Mouse (Mus musculus): ENCODE results near the gene Zkscan7. TPM values are rescaled to one million over a fixed set of nuclear protein-coding genes. Genes with fewer than 3 reads are reported as not detected.

Gene Zkscan7
- polyA plus RNA-seq, 1 experiment from 2014 or later, result 5.7 TPM

- Histone ChIP-seq H3K4me1 (replicated peaks; ENCODE audit: control insufficient read depth, insufficient read depth, low read length) (no peaks in the 10 kb centered on the region), H3K27me3 (ENCODE audit: control insufficient read depth, insufficient read depth, low read length) (no peaks in the 10 kb centered on the region), H3K4me3 (ENCODE audit: low read depth, low read length) (no peak overlapping the region), H3K4me2 (ENCODE audit: low read depth, low read length, severe bottlenecking) (no peak overlapping the region), H3K9me3 (ENCODE audit: control insufficient read depth, low read length) (no peaks in the 10 kb centered on the region), H3K36me3 (ENCODE audit: control insufficient read depth, insufficient read depth, low read length) (no peaks in the 10 kb centered on the region), H3K9ac (ENCODE audit: low read length) (no peak overlapping the region), H3K27ac (ENCODE audit: low read depth, low read length) (no peak overlapping the region)
- ATAC-seq (replicated peaks; ENCODE audit: low FRiP score), result no peak
- WGBS, result 91% methylated on average over 4 of the region's 4 CpGs
- no peak for DNase-seq (ENCODE audit: low spot score)
Measured at GRCm38 (mm10) chr9:122872595-122872994, 12.9 kb upstream of the Zkscan7 start.

GRCm38 (mm10) chr9:122874653-122875052, 10.8 kb upstream of the Zkscan7 start:
- Histone ChIP-seq H3K9ac (ENCODE audit: low read length) (no peak overlapping the region), H3K27me3 (ENCODE audit: control insufficient read depth, insufficient read depth, low read length) (no peaks in the 10 kb centered on the region), H3K4me1 (replicated peaks; ENCODE audit: control insufficient read depth, insufficient read depth, low read length) (no peaks in the 10 kb centered on the region), H3K27ac (ENCODE audit: low read depth, low read length) (no peak overlapping the region), H3K36me3 (ENCODE audit: control insufficient read depth, insufficient read depth, low read length) (no peaks in the 10 kb centered on the region), H3K4me3 (ENCODE audit: low read depth, low read length) (no peak overlapping the region), H3K4me2 (ENCODE audit: low read depth, low read length, severe bottlenecking) (no peak overlapping the region), H3K9me3 (ENCODE audit: control insufficient read depth, low read length) (no peaks in the 10 kb centered on the region)
- DNase-seq (ENCODE audit: low spot score) (no peak), ATAC-seq (replicated peaks; ENCODE audit: low FRiP score) (no peak)
- 69% methylated on average over 1 of the region's 1 CpGs for WGBS

- Histone ChIP-seq H3K4me1 (replicated peaks; ENCODE audit: control insufficient read depth, insufficient read depth, low read length) (no peaks in the 10 kb centered on the region), H3K9me3 (ENCODE audit: control insufficient read depth, low read length) (no peaks in the 10 kb centered on the region), H3K4me3 (ENCODE audit: low read depth, low read length) (no peak overlapping the region), H3K27ac (ENCODE audit: low read depth, low read length) (no peak overlapping the region), H3K27me3 (ENCODE audit: control insufficient read depth, insufficient read depth, low read length) (no peaks in the 10 kb centered on the region), H3K4me2 (ENCODE audit: low read depth, low read length, severe bottlenecking) (no peak overlapping the region), H3K9ac (ENCODE audit: low read length) (no peak overlapping the region), H3K36me3 (ENCODE audit: control insufficient read depth, insufficient read depth, low read length) (no peaks in the 10 kb centered on the region)
- ATAC-seq (replicated peaks; ENCODE audit: low FRiP score), result no peak
- 89% methylated on average over 2 of the region's 2 CpGs for WGBS
- DNase-seq (ENCODE audit: low spot score), result no peak
Measured at GRCm38 (mm10) chr9:122875145-122875544, 10.3 kb upstream of the Zkscan7 start.

GRCm38 (mm10) chr9:122886372-122887179, 1.1 kb downstream of the Zkscan7 start:
- peak overlapping the region; percentile 62 for H3K9ac ChIP-seq (ENCODE audit: low read length)
- no peak overlapping the region for H3K27ac ChIP-seq (ENCODE audit: low read depth, low read length)
- no peaks in the 10 kb centered on the region for H3K36me3 ChIP-seq (ENCODE audit: control insufficient read depth, insufficient read depth, low read length)
- WGBS, result 7% methylated on average over 54 of the region's 54 CpGs
- peak overlapping the region; percentile 55 for H3K4me3 ChIP-seq (ENCODE audit: low read depth, low read length)
- H3K9me3 ChIP-seq (ENCODE audit: control insufficient read depth, low read length), result no peaks in the 10 kb centered on the region
- no peaks in the 10 kb centered on the region for H3K27me3 ChIP-seq (ENCODE audit: control insufficient read depth, insufficient read depth, low read length)
- ATAC-seq (replicated peaks; ENCODE audit: low FRiP score) (peak; percentile 86), DNase-seq (ENCODE audit: low spot score) (peak; percentile 76)
- H3K4me1 ChIP-seq (replicated peaks; ENCODE audit: control insufficient read depth, insufficient read depth, low read length), result no peaks in the 10 kb centered on the region; the same call in 1 of the 2 replicates
- H3K4me2 ChIP-seq (ENCODE audit: low read depth, low read length, severe bottlenecking), result peak overlapping the region; percentile 78

GRCm38 (mm10) chr9:122901047-122901446, 15.6 kb downstream of the Zkscan7 start:
- no peak for ATAC-seq (replicated peaks; ENCODE audit: low FRiP score)
- Histone ChIP-seq H3K4me1 (replicated peaks; ENCODE audit: control insufficient read depth, insufficient read depth, low read length) (peaks cover 2% of the 10 kb centered on the region; the same call in 1 of the 2 replicates), H3K27ac (ENCODE audit: low read depth, low read length) (no peak overlapping the region), H3K9me3 (ENCODE audit: control insufficient read depth, low read length) (no peaks in the 10 kb centered on the region; the same call in 1 of the 2 replicates), H3K9ac (ENCODE audit: low read length) (no peak overlapping the region), H3K4me3 (ENCODE audit: low read depth, low read length) (no peak overlapping the region), H3K27me3 (ENCODE audit: control insufficient read depth, insufficient read depth, low read length) (no peaks in the 10 kb centered on the region), H3K36me3 (ENCODE audit: control insufficient read depth, insufficient read depth, low read length) (no peaks in the 10 kb centered on the region), H3K4me2 (ENCODE audit: low read depth, low read length, severe bottlenecking) (no peak overlapping the region)
- 87% methylated on average over 2 of the region's 2 CpGs for WGBS
- no peak for DNase-seq (ENCODE audit: low spot score)

GRCm38 (mm10) chr9:122902717-122903535, 17.4 kb downstream of the Zkscan7 start:
- Histone ChIP-seq H3K27ac (ENCODE audit: low read depth, low read length) (no peak overlapping the region), H3K4me1 (replicated peaks; ENCODE audit: control insufficient read depth, insufficient read depth, low read length) (peaks cover 2% of the 10 kb centered on the region; the same call in 1 of the 2 replicates), H3K36me3 (ENCODE audit: control insufficient read depth, insufficient read depth, low read length) (no peaks in the 10 kb centered on the region), H3K4me3 (ENCODE audit: low read depth, low read length) (peak overlapping the region; percentile 57), H3K9me3 (ENCODE audit: control insufficient read depth, low read length) (no peaks in the 10 kb centered on the region), H3K9ac (ENCODE audit: low read length) (peak overlapping the region; percentile 89), H3K27me3 (ENCODE audit: control insufficient read depth, insufficient read depth, low read length) (no peaks in the 10 kb centered on the region), H3K4me2 (ENCODE audit: low read depth, low read length, severe bottlenecking) (peak overlapping the region; percentile 74)
- 14% methylated on average over 32 of the region's 32 CpGs for WGBS
- ATAC-seq (replicated peaks; ENCODE audit: low FRiP score), result peak; percentile 99
- DNase-seq (ENCODE audit: low spot score), result peak; percentile 88

GRCm38 (mm10) chr9:122922436-122922835, 37.0 kb downstream of the Zkscan7 start:
- DNase-seq (ENCODE audit: low spot score) (no peak), ATAC-seq (replicated peaks; ENCODE audit: low FRiP score) (peak; percentile 42; the same call in 1 of the 2 replicates)
- Histone ChIP-seq H3K4me3 (ENCODE audit: low read depth, low read length) (peak overlapping the region; percentile 75), H3K9ac (ENCODE audit: low read length) (peak overlapping the region; percentile 97; the same call in 1 of the 2 replicates), H3K9me3 (ENCODE audit: control insufficient read depth, low read length) (no peaks in the 10 kb centered on the region), H3K4me1 (replicated peaks; ENCODE audit: control insufficient read depth, insufficient read depth, low read length) (peaks cover 3% of the 10 kb centered on the region; the same call in 1 of the 2 replicates), H3K27me3 (ENCODE audit: control insufficient read depth, insufficient read depth, low read length) (no peaks in the 10 kb centered on the region), H3K36me3 (ENCODE audit: control insufficient read depth, insufficient read depth, low read length) (peaks cover 24% of the 10 kb centered on the region), H3K4me2 (ENCODE audit: low read depth, low read length, severe bottlenecking) (peak overlapping the region; percentile 53; the same call in 1 of the 2 replicates), H3K27ac (ENCODE audit: low read depth, low read length) (no peak overlapping the region)
- 18% methylated on average over 3 of the region's 3 CpGs for WGBS

- H3K27me3 ChIP-seq (ENCODE audit: control insufficient read depth, insufficient read depth, low read length), result no peaks in the 10 kb centered on the region
- WGBS, result under 1% methylated on average over 43 of the region's 43 CpGs
- H3K4me1 ChIP-seq (replicated peaks; ENCODE audit: control insufficient read depth, insufficient read depth, low read length), result peaks cover 3% of the 10 kb centered on the region; the same call in 1 of the 2 replicates
- ATAC-seq (replicated peaks; ENCODE audit: low FRiP score) (peak; percentile 99), DNase-seq (ENCODE audit: low spot score) (peak; percentile 93)
- H3K4me2 ChIP-seq (ENCODE audit: low read depth, low read length, severe bottlenecking), result peak within 1 kb of the TSS; percentile 53
- H3K4me3 ChIP-seq (ENCODE audit: low read depth, low read length), result peak within 1 kb of the TSS; percentile 75
- H3K9ac ChIP-seq (ENCODE audit: low read length), result peak within 1 kb of the TSS; percentile 97
- H3K36me3 ChIP-seq (ENCODE audit: control insufficient read depth, insufficient read depth, low read length), result peaks cover 28% of the 10 kb centered on the region
- H3K27ac ChIP-seq (ENCODE audit: low read depth, low read length), result peak within 1 kb of the TSS; percentile 63
- no peaks in the 10 kb centered on the region for H3K9me3 ChIP-seq (ENCODE audit: control insufficient read depth, low read length)
Measured at GRCm38 (mm10) chr9:122922936-122923381, 37.5 kb downstream of the Zkscan7 start, which contains the start of gene Zfp105. Gene Zfp105, plus strand, starts transcription at chr9:122923072.

Data from forebrain, embryonic 11.5 days (tissue).